Mouse (Mus musculus) lung, adult 2 months (tissue): Measurements from ENCODE around the gene Sdk1.

Source experiments
- CTCF ChIP-seq: fragments of 200-500 bp; IDR thresholded peaks from 2 replicates; pipeline ENCODE4 v1.5.1; 2011; ENCODE audit warnings: mild to moderate bottlenecking, low read length, control low read depth; ENCODE audit not compliant: insufficient read depth
- POLR2A ChIP-seq: fragments of 200-500 bp; IDR thresholded peaks from 2 replicates; pipeline ENCODE4 v1.6.1; 2011; ENCODE audit warnings: low read depth, mild to moderate bottlenecking, control low read depth, low read length, borderline replicate concordance; ENCODE audit errors: extremely low read depth

GRCm38 (mm10) chr5:141202276-141203065 lies 38.8 kb upstream of the Sdk1 start:
- TF ChIP-seq CTCF (no peak), POLR2A (no peak)
